Mouse (Mus musculus) embryonic stem cell, embryonic (primary cell): ENCODE data around the gene Bmp2.

Experiments
- CTCF ChIA-PET, 4 experiments: fragments of 300-600 bp in 2 of 4; fragments of 350-600 bp in 2 of 4; sonication (Branson Sonifier 250); formaldehyde crosslinking; loops; one replicate each; lab custom pipeline; 2022; ENCODE audit warnings: inconsistent platforms in 2 of 4; lab: Charles Lee
- POLR2A ChIA-PET, 4 experiments: fragments of 300-600 bp in 2 of 4; fragments of 350-600 bp in 2 of 4; sonication (Branson Sonifier 250); formaldehyde crosslinking; loops; one replicate each; lab custom pipeline; 2022; ENCODE audit warnings: antibody characterized with exemption in 4 of 4, inconsistent platforms in 1 of 4; lab: Charles Lee

Bmp2 gene

GRCm38 (mm10) chr2:133554286-133555021 is 2.5 kb downstream of the Bmp2 start:
- POLR2A ChIA-PET = interaction anchor here in 1 of 4 experiments (1.1 to 1.3 kb wide), 2 partner anchors 398 to 900 kb away, joined by 3 read pairs; no protein-coding TSS in a partner anchor

GRCm38 (mm10) chr2:133564248-133564886 is 12.4 kb downstream of the Bmp2 start:
- ChIA-PET POLR2A (interaction anchor here in 1 of 4 experiments (1.5 kb wide), 1 partner anchor 8 kb away, joined by 3 read pairs; no protein-coding TSS in a partner anchor), CTCF (no interaction called here)

More at GRCm38 (mm10) chr2:133554286-133555021, 2.5 kb downstream of the Bmp2 start:
- CTCF ChIA-PET = interaction anchor here in 1 of 4 experiments (0.6 kb wide), 1 partner anchor 239 kb away, joined by 4 read pairs; no protein-coding TSS in a partner anchor

DNA sequence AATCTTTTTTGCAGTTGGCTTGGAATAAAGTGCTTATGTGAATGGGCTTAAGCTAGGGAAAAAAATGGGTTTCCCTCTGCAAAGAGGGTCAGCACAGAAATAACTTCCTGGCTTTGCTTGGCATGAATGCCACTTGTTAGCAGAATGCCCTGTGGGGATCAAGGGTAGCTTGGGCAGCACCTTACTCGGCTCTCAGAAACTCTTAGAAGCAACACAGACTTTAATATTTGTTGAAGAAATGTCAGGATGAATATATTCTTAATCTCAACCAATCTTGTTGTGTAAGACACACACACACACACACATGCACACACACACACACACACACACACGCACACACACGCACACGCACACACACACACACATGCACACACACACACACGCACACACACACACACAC is 13.5 kb downstream of the Bmp2 start:
- ChIA-PET POLR2A (no interaction called here), CTCF (no interaction called here)

DNA sequence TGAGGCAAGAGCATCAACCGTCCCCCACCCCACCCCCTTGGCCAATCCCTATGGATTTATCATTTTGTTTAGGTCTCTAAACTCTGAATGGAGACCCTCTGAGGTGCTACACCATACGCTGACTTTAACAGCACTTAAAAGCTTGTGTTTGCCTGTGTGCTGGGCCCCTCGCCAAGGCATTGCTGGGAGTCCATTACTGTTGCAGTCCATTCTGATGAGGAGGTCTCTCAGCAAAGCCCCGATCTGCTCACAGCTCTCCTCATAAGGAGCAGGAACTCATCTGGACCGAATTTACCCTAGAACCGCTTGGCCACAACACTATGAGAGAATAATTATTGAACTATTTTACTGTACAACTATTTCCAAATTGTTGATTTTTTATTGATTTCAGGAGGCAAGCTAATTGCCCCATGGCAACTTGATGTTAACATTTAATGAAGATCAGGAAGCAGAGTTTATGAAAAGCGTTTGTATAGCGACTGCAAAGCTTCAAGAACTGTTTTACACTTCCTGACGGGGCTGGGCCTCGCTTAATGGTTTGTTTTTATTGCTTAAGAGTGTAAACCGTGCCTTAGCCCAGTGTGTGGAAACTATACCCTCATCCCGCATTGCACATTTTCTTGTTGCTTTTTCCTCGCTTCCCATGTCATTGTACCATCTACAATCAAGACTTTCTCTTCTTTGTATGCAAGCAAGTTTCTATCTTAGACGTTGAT is 14.2 kb downstream of the Bmp2 start:
- POLR2A ChIA-PET = interaction anchor here in 1 of 4 experiments (0.6 kb wide), 1 partner anchor 15 kb away, joined by 3 read pairs; no protein-coding TSS in a partner anchor
- CTCF ChIA-PET = no interaction called here

- ChIA-PET POLR2A (no interaction called here), CTCF (no interaction called here)
These were observed 39.8 kb downstream of the Bmp2 start for GRCm38 (mm10) chr2:133591562-133592255.
